Mouse (Mus musculus) adrenal gland, adult 8-10 months (tissue): ENCODE results near the gene 1700007K13Rik. TPM values are rescaled to one million over a fixed set of nuclear protein-coding genes. Genes with fewer than 3 reads are reported as not detected.

Experiments used
- DNase-seq: peaks from one replicate; pipeline ENCODE4 v3.0.0; 2022
- total RNA-seq, 4 experiments: library from RNA; stranded (reverse); gene quantifications; 2 replicates each; pipeline ENCODE4 v1.2.4; 2022

The 1700007K13Rik gene
- total RNA-seq, 4 experiments from 2014 or later: 0.49 to 0.99 (median 0.89) TPM; not detected in 1

GRCm38 (mm10) chr2:28414757-28415137 lies 51.4 kb downstream of the 1700007K13Rik start:
- no peak for DNase-seq

GRCm38 (mm10) chr2:28414116-28414756 lies 51.9 kb downstream of the 1700007K13Rik start:
- no peak for DNase-seq

- DNase-seq: no peak
Observed at GRCm38 (mm10) chr2:28412936-28413335, 53.2 kb downstream of the 1700007K13Rik start.

Other genes with a start within 250 kb of the 1700007K13Rik start
- 10 to 100 TPM in 2 of 4 experiments, 1 to 10 TPM in 2; 6.2 to 14.0 (median 10.4) TPM for gene Ppp1r26, start 19.5 kb downstream of the 1700007K13Rik start, total RNA-seq
- gene Mrps2, start 1.7 kb upstream of the 1700007K13Rik start, total RNA-seq: 10 to 100 TPM; 39.7 to 52.1 (median 46.1) TPM
- gene Gbgt1, start 30.6 kb upstream of the 1700007K13Rik start, total RNA-seq: 10 to 100 TPM in 1 of 4 experiments, 1 to 10 TPM in 3; 4.8 to 12.6 (median 6.7) TPM
- 1 to 10 TPM; 3.0 to 5.1 (median 4.7) TPM for gene Gm10134, start 39.8 kb upstream of the 1700007K13Rik start, total RNA-seq
- gene Ralgds, start 46.8 kb upstream of the 1700007K13Rik start, total RNA-seq: 10 to 100 TPM; 33.3 to 51.0 (median 38.6) TPM
- not detected for gene Cel, start 97.1 kb upstream of the 1700007K13Rik start, total RNA-seq
- gene Gtf3c5, start 117.4 kb upstream of the 1700007K13Rik start, total RNA-seq: 10 to 100 TPM; 21.4 to 26.3 (median 23.4) TPM
- not detected for gene Gfi1b, start 155.7 kb upstream of the 1700007K13Rik start, total RNA-seq
- gene Tsc1, start 174.9 kb upstream of the 1700007K13Rik start, total RNA-seq: 10 to 100 TPM; 20.0 to 30.8 (median 25.2) TPM
- under 1 TPM in 3 of 4 experiments, not detected in 1; 0.52 to 0.77 (median 0.75) TPM for gene Spaca9, start 233.4 kb upstream of the 1700007K13Rik start, total RNA-seq
- gene Ak8, start 233.8 kb upstream of the 1700007K13Rik start, total RNA-seq: under 1 TPM; 0.20 to 0.80 (median 0.62) TPM